Mouse (Mus musculus) monocyte, adult 59 days (primary cell): Measurements from ENCODE around the gene Dnajc10. TPM values are rescaled to one million over a fixed set of nuclear protein-coding genes. Genes with fewer than 3 reads are reported as not detected.

Experiments used
- total RNA-seq, 2 experiments: library from RNA; stranded (reverse); gene quantifications; one replicate each; pipeline ENCODE4 v1.2.4; 2023

Dnajc10 gene
- 10 to 100 TPM; 38.5 to 45.5 TPM for total RNA-seq

DNA sequence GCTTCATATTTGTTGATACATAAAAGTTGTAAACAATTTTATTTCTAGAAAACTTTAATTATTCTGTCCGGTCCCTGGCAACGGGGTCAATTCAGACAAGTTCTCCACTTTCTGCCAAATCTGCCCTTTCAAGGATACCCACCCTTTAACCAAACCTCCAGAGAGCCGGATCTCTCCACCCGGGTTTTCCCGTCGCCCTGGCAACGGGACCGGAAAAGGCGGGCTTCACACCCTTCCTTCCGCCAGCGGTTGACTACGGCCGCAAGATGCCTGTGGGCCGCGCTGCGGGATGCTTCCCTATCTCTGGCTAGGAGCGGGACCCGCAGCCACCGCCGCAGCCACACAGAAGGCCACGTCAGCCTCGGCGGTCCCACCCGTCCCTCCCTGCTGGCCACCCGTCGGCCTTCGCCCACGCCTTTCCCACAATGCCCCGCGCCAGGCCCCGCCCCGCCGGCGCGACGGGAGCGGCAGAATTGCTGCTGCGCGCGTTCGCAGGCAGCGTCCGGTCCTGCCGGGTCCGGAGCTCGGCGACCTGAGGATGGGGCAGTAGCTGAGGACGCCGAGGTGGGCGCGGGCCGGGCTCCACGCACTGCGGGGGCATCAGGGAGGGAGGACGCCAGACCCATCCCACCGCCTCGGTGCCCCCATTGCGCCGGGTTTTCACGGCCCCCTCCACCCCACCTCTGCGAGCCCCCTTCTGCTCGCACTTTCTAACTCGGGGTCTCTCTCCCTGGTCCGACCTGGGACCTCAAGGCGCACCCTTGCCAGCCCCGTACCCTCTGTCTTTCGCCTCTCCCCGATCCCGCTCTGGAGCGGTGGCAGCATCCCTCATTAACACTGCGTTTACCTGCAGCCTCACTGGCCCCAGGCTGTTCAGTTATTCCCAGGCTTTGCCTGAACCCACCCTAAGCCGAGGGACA lies at the start of gene Dnajc10:
TSS of gene Dnajc10 (plus strand) at position 225 of the 920 bp plus-strand sequence.

DNA sequence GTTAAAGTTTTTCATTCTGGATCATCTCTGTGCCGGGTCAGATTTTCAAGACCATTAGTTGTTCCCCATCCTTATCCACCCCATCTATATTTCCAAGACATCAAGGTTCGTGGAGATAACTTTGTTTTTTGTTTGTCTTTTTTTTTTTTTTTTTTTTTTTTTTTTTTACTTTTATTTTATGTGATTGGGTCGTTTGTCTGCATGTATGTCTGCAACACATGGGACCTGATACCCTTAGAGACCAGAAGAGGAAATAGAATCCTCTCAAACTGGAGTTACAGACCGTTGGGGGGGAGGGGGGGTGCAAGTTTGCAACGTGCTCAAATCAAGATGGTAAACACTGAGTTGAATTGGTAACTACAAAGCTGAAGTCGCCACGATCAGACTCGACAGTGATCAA lies 23.1 kb upstream of the Dnajc10 start, which contains the start of gene Prdx6b:
TSS of gene Prdx6b (plus strand) at position 301 of the 400 bp plus-strand sequence.

Other genes with a start within 250 kb of the Dnajc10 start
- gene Pde1a, start 186.0 kb upstream of the Dnajc10 start, total RNA-seq, result not detected
- not detected for gene Prdx6b, start 23.0 kb upstream of the Dnajc10 start, total RNA-seq
- gene Frzb, start 132.2 kb downstream of the Dnajc10 start, total RNA-seq, result not detected